Mouse (Mus musculus) heart, embryonic 10.5 days (tissue): ENCODE measurements around the gene Abcc3. TPM values are rescaled to one million over a fixed set of nuclear protein-coding genes. Genes with fewer than 3 reads are reported as not detected.

Experiments
- DNase-seq: peaks from one replicate; pipeline ENCODE4 v3.0.0-alpha.2; 2017; ENCODE audit warnings: low spot score
- H3K27ac ChIP-seq: fragments of 300-500 bp; sonication (generic); 2 replicates; pipeline ENCODE4 v1.5.1; 2016; ENCODE audit warnings: mild to moderate bottlenecking
- H3K27me3 ChIP-seq: fragments of 300-500 bp; sonication (generic); 2 replicates; pipeline ENCODE4 v1.6.1; 2016; ENCODE audit warnings: mild to moderate bottlenecking; ENCODE audit not compliant: poor library complexity, insufficient read depth, severe bottlenecking
- H3K36me3 ChIP-seq: fragments of 300-500 bp; sonication (generic); 2 replicates; pipeline ENCODE4 v1.6.1; 2016; ENCODE audit warnings: mild to moderate bottlenecking, moderate library complexity
- H3K4me1 ChIP-seq: fragments of 300-500 bp; sonication (generic); 2 replicates; pipeline ENCODE4 v1.6.1; 2016; ENCODE audit warnings: mild to moderate bottlenecking
- H3K4me3 ChIP-seq: fragments of 300-500 bp; sonication (generic); 2 replicates; pipeline ENCODE4 v1.5.1; 2016; ENCODE audit warnings: mild to moderate bottlenecking, moderate library complexity
- H3K9me3 ChIP-seq: fragments of 300-500 bp; sonication (generic); 2 replicates; pipeline ENCODE4 v1.6.1; 2016; ENCODE audit warnings: mild to moderate bottlenecking, moderate library complexity
- WGBS: fragments of 180-500 bp; shearing (Covaris S2); methylation state at CpG from one replicate; pipeline ENCODE4 v1.1.7; 2016; 5-methylcytosine and 5-hydroxymethylcytosine counted together
- polyA plus RNA-seq: library from polyadenylated mRNA; unstranded; fragments of >200 nt; fragmentation: Nextera tagmentation; extraction: Ambion mirVana; gene quantifications from 2 replicates; pipeline ENCODE4 v1.2.1, GENCODE M21; 2016

Abcc3 gene
- polyA plus RNA-seq, 1 experiment from 2014 or later = 0.88 TPM

DNA sequence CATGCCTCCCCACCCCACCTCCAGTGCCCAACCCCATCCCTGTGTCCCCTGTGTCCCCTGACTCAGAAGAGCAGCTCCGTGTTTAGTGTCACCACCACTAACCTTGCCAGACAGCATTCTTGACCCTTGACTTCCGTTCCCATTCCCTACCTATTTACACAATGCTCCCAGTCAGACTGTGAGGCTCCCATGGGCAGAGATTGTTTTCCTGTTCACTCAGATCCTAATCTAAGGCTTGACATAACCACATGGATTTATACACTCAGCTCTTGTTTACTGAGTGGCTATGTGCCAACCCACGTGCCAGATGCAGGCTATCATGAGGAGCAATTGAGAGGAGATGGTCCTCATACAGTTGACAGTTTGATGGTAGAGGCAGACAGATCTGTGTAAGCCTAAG is 27.5 kb downstream of the Abcc3 start:
- peaks cover 29% of the 10 kb centered on the region for H3K27me3 ChIP-seq
- H3K4me3 ChIP-seq = no peak overlapping the region
- H3K9me3 ChIP-seq = no peaks in the 10 kb centered on the region
- H3K4me1 ChIP-seq = peaks cover 7% of the 10 kb centered on the region
- H3K36me3 ChIP-seq = no peaks in the 10 kb centered on the region
- no peak overlapping the region for H3K27ac ChIP-seq
- 77% methylated on average over 3 of the region's 3 CpGs for WGBS
- DNase-seq = no peak

GRCm38 (mm10) chr11:94363690-94364089 is 29.1 kb downstream of the Abcc3 start:
- H3K4me3 ChIP-seq = no peak overlapping the region
- DNase-seq = no peak
- no peak overlapping the region for H3K27ac ChIP-seq
- H3K36me3 ChIP-seq = no peaks in the 10 kb centered on the region
- peaks cover 30% of the 10 kb centered on the region for H3K27me3 ChIP-seq
- WGBS = 80% methylated on average over 7 of the region's 7 CpGs
- H3K9me3 ChIP-seq = no peaks in the 10 kb centered on the region
- H3K4me1 ChIP-seq = peaks cover 10% of the 10 kb centered on the region

- no peak for DNase-seq
- 89% methylated on average over 5 of the region's 5 CpGs for WGBS
Measured at GRCm38 (mm10) chr11:94362101-94362500, 30.7 kb downstream of the Abcc3 start.

GRCm38 (mm10) chr11:94361166-94361870 is 31.5 kb downstream of the Abcc3 start:
- 89% methylated on average over 14 of the region's 14 CpGs for WGBS
- H3K27ac ChIP-seq = no peak overlapping the region

More at GRCm38 (mm10) chr11:94362101-94362500, 30.7 kb downstream of the Abcc3 start:
- no peak overlapping the region for H3K4me3 ChIP-seq
- H3K36me3 ChIP-seq = no peaks in the 10 kb centered on the region
- no peaks in the 10 kb centered on the region for H3K9me3 ChIP-seq
- H3K27me3 ChIP-seq = peaks cover 27% of the 10 kb centered on the region
- H3K4me1 ChIP-seq = peaks cover 10% of the 10 kb centered on the region
- no peak overlapping the region for H3K27ac ChIP-seq

GRCm38 (mm10) chr11:94359168-94359567 is 33.6 kb downstream of the Abcc3 start:
- no peaks in the 10 kb centered on the region for H3K36me3 ChIP-seq
- H3K9me3 ChIP-seq = no peaks in the 10 kb centered on the region
- no peak overlapping the region for H3K27ac ChIP-seq
- peaks cover 14% of the 10 kb centered on the region for H3K4me1 ChIP-seq
- WGBS = 90% methylated on average over 12 of the region's 12 CpGs
- no peak overlapping the region for H3K4me3 ChIP-seq
- no peak for DNase-seq
- peaks cover 36% of the 10 kb centered on the region for H3K27me3 ChIP-seq

More at GRCm38 (mm10) chr11:94361166-94361870, 31.5 kb downstream of the Abcc3 start:
- Histone ChIP-seq H3K36me3 (no peaks in the 10 kb centered on the region), H3K9me3 (no peaks in the 10 kb centered on the region), H3K27me3 (peaks cover 33% of the 10 kb centered on the region), H3K4me3 (no peak overlapping the region), H3K4me1 (peaks cover 14% of the 10 kb centered on the region)
- DNase-seq = no peak

DNA sequence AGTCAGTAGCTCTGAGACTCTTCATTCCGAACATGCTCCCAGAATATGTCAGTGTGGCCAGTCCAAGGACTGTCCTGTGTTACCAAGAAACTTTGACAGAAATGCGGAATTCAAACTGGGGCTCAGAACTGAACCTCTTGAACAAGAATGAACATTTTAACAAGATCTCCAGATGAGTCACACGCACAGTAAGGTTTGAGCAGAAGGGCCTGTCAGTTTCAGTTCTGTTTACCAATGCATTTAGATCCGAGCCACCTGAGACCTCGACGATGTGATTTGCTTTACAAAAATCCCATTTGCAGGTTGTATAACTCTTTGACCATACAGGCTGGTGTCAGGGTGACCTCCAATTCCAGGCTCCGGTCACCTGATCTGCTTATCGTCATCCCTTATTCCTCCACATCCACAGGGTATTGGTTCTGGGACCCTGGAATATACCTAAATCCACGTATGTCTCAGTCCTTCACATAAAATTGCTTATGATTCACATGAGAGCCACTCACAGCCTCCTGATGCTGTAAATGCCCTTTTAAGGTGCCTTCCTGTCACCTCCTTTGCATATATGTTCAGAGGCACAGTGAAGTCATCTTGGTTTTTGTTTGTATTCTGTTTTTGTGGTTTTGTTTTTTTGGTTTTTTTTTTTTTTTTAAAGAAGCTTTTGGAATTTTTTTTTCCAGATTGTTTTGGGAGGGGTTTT is 37.1 kb downstream of the Abcc3 start:
- Histone ChIP-seq H3K4me3 (no peak overlapping the region), H3K36me3 (no peaks in the 10 kb centered on the region), H3K9me3 (no peaks in the 10 kb centered on the region), H3K27me3 (peaks cover 54% of the 10 kb centered on the region), H3K27ac (no peak overlapping the region), H3K4me1 (peaks cover 18% of the 10 kb centered on the region)
- WGBS = 80% methylated on average over 9 of the region's 9 CpGs
- DNase-seq = no peak

DNA sequence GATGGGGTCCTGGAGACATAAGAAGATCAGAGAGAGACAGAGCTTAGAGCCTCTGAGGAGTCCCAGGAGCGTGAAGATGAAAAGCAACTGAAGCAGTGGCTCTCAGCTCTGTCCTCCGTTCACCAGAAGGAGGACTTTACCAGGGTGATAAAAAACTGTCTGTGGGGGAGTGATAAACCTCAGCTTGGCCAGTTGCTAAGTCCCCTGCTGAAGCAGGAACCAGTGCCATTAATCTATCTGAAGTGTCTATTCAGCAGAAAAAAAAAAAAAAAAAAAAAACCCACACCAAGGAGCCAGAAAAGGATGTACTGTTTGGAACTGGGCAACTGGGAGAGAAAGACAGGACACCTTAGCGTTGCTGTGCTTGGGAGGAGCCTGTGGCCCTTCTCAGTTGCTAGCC is 41.7 kb downstream of the Abcc3 start:
- no peaks in the 10 kb centered on the region for H3K36me3 ChIP-seq
- H3K9me3 ChIP-seq = no peaks in the 10 kb centered on the region
- no peak for DNase-seq
- H3K4me3 ChIP-seq = no peak overlapping the region
- no peak overlapping the region for H3K27ac ChIP-seq
- 20% methylated on average over 3 of the region's 3 CpGs for WGBS
- peaks cover 49% of the 10 kb centered on the region for H3K27me3 ChIP-seq
- peaks cover 17% of the 10 kb centered on the region for H3K4me1 ChIP-seq

- no peaks in the 10 kb centered on the region for H3K36me3 ChIP-seq
- 16% methylated on average over 1 of the region's 1 CpGs for WGBS
- H3K27ac ChIP-seq = no peak overlapping the region
- H3K4me3 ChIP-seq = no peak overlapping the region
- peaks cover 20% of the 10 kb centered on the region for H3K4me1 ChIP-seq
- DNase-seq = no peak
- peaks cover 56% of the 10 kb centered on the region for H3K27me3 ChIP-seq
- H3K9me3 ChIP-seq = no peaks in the 10 kb centered on the region
Measured at GRCm38 (mm10) chr11:94350337-94350736, 42.5 kb downstream of the Abcc3 start.

- Histone ChIP-seq H3K4me1 (peaks cover 20% of the 10 kb centered on the region), H3K36me3 (no peaks in the 10 kb centered on the region), H3K27ac (no peak overlapping the region), H3K9me3 (no peaks in the 10 kb centered on the region), H3K4me3 (no peak overlapping the region), H3K27me3 (peaks cover 59% of the 10 kb centered on the region)
- DNase-seq = no peak
- WGBS = 62% methylated on average over 2 of the region's 2 CpGs
Measured at GRCm38 (mm10) chr11:94349839-94350238, 43.0 kb downstream of the Abcc3 start.

DNA sequence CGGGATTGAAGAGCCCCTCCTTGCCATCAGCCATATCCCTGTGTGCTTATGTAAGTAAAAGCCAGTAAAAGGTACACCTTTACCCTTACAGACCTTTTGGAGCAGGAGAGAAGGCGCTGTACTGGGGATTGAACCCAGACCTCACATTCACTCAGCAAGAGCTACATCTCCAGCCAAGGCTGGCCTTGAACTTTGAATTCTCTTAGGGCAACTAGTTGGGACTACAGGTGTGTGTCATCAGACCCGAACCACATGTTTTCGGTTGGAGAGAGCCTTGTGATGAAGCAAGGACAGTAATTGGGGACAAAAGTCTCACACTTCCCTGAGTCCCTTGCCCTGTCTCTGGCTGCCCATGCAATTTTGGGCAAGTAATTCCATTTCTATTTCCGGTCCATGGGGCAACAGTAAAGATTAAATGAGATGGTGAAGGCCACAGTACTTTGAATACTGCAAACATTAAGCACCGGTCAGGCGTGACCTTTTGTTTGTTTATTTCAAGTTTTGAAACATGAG is 45.7 kb downstream of the Abcc3 start:
- 83% methylated on average over 7 of the region's 7 CpGs for WGBS
- Histone ChIP-seq H3K27ac (no peak overlapping the region), H3K4me1 (peaks cover 44% of the 10 kb centered on the region), H3K4me3 (no peak overlapping the region), H3K9me3 (no peaks in the 10 kb centered on the region), H3K36me3 (no peaks in the 10 kb centered on the region), H3K27me3 (peaks cover 32% of the 10 kb centered on the region)
- no peak for DNase-seq

DNA sequence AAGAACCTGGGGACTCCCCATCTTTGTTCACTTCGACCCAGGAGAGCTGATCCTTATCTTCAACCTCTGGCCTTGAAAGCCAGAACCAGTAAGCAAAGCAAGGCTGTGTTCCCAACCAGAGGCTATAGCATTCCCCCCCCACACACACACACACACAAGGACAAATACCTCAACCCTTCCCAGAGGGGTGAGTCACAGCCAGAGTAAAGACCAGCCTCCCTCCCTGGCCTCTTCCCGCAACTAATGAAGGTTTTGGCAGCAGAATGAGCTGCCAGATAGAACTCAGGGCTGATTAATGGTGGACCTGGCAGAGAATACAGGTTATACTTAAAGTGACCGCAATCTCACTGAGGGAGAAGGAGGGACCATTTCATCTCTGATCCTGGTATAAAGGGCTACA is 46.2 kb downstream of the Abcc3 start:
- H3K27ac ChIP-seq = no peak overlapping the region
- peaks cover 2% of the 10 kb centered on the region; the same call in 1 of the 2 replicates for H3K36me3 ChIP-seq
- WGBS = 44% methylated on average over 3 of the region's 3 CpGs
- H3K9me3 ChIP-seq = no peaks in the 10 kb centered on the region
- H3K27me3 ChIP-seq = peaks cover 27% of the 10 kb centered on the region
- H3K4me1 ChIP-seq = peaks cover 46% of the 10 kb centered on the region
- H3K4me3 ChIP-seq = no peak overlapping the region
- DNase-seq = no peak

GRCm38 (mm10) chr11:94345926-94346325 is 46.9 kb downstream of the Abcc3 start:
- 74% methylated on average over 10 of the region's 10 CpGs for WGBS
- DNase-seq = no peak
- Histone ChIP-seq H3K9me3 (no peaks in the 10 kb centered on the region), H3K36me3 (peaks cover 2% of the 10 kb centered on the region; the same call in 1 of the 2 replicates), H3K27me3 (peaks cover 24% of the 10 kb centered on the region; the same call in 1 of the 2 replicates), H3K4me3 (no peak overlapping the region), H3K27ac (no peak overlapping the region), H3K4me1 (peaks cover 48% of the 10 kb centered on the region)

DNA sequence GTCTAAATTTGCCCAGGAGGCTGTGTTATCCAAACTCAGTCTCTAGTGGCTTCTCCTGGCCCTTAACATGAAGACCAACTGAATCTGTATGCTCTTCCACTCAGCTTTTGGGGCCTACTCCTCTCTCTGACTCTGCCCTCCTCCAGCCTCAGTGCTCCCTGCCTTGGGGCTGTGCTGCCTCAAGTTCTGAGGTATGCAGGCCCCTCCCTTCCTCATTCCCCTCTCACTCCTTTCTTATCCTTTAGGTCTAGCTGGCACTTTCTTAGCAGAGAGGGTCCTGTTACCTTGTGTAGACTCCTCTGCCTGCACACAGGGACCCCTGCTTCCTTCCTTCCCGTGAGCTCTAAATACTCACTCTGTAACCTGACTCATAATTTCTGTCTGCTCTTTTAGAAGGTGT is 48.3 kb downstream of the Abcc3 start:
- no peaks in the 10 kb centered on the region for H3K9me3 ChIP-seq
- H3K27me3 ChIP-seq = peaks cover 19% of the 10 kb centered on the region; the same call in 1 of the 2 replicates
- DNase-seq = no peak
- H3K4me1 ChIP-seq = peaks cover 55% of the 10 kb centered on the region
- WGBS = 63% methylated on average over 1 of the region's 1 CpGs
- no peak overlapping the region for H3K4me3 ChIP-seq
- no peak overlapping the region; the same call in 1 of the 2 replicates for H3K27ac ChIP-seq
- H3K36me3 ChIP-seq = peaks cover 10% of the 10 kb centered on the region
